9 mouse cellular contexts compared by ENCODE assay signal in genomic region chr7:141429840-141430584, GRCm38 (mm10). TPM values are rescaled to one million over a fixed set of nuclear protein-coding genes. Genes with fewer than 3 reads are reported as not detected.
A peak's percentile ranks its signal among the peaks of the same experiment; 100 is the strongest.
DNase-seq lines count a peak whose midpoint lies in the region; ATAC-seq lines count a peak whose summit lies in the region.
"Had no signal": no experiment of that assay in that cellular context is flagged by ENCODE, and none has a peak within 500 bp of the region (broad histone marks: within the 10 kb centered on the region; RNA-seq: fewer than 3 reads in every experiment).

No protein-coding gene starts in this region.

- WGBS in hindbrain, embryonic 14.5 days: 65% methylated on average over 9 of the region's 9 CpGs
- WGBS in neural tube, embryonic 14.5 days: 60% methylated on average over 9 of the region's 9 CpGs

- H3K27me3 ChIP-seq in hindbrain, embryonic 14.5 days (ENCODE audit: control insufficient read depth, insufficient read depth, low read length): no peaks in the 10 kb centered on the region
- no peaks in the 10 kb centered on the region for H3K27me3 ChIP-seq in neural tube, embryonic 14.5 days (ENCODE audit: control insufficient read depth, insufficient read depth, low read length)

- H3K9ac ChIP-seq in hindbrain, embryonic 14.5 days: no peak overlapping the region
- no peak overlapping the region for H3K9ac ChIP-seq in neural tube, embryonic 14.5 days (replicated peaks; ENCODE audit: low read depth, low read length)

- DNase-seq in cerebellum, adult 11 months: peak; percentile 49
- peak; percentile 63 for DNase-seq in ovary, postnatal 36 days (ENCODE audit: low spot score)
- DNase-seq in ovary, postnatal 10 days (ENCODE audit: low spot score): no peak
- DNase-seq in hindbrain, embryonic 14.5 days (ENCODE audit: low spot score): no peak
- no peak for DNase-seq in adipocyte (ENCODE audit: low spot score)
- no peak for DNase-seq in yolk sac, embryonic 10.5 days (ENCODE audit: low spot score)
- DNase-seq: B cell, adult 2 months had no signal

- H3K4me2 ChIP-seq in hindbrain, embryonic 14.5 days (replicated peaks): peak overlapping the region; percentile 92
- H3K4me2 ChIP-seq in neural tube, embryonic 14.5 days (ENCODE audit: low read depth, low read length): peak overlapping the region; percentile 88; the same call in 1 of the 2 replicates

- no peaks in the 10 kb centered on the region for H3K9me3 ChIP-seq in hindbrain, embryonic 14.5 days (ENCODE audit: control insufficient read depth, low read length)
- no peaks in the 10 kb centered on the region for H3K9me3 ChIP-seq in neural tube, embryonic 14.5 days (ENCODE audit: control insufficient read depth, low read length)

- peaks cover 23% of the 10 kb centered on the region for H3K4me1 ChIP-seq in hindbrain, embryonic 14.5 days (replicated peaks; ENCODE audit: control insufficient read depth, insufficient read depth, low read length)
- H3K4me1 ChIP-seq in neural tube, embryonic 14.5 days (ENCODE audit: control insufficient read depth, insufficient read depth, low read length): peaks cover 19% of the 10 kb centered on the region

- ATAC-seq in cerebellum, adult (ENCODE audit: insufficient number of reproducible peaks, low FRiP score, low TSS enrichment): no peak
- ATAC-seq in hindbrain, embryonic 14.5 days (ENCODE audit: low FRiP score): no peak
- no peak for ATAC-seq in neural tube, embryonic 14.5 days (ENCODE audit: low read depth)

- peak overlapping the region; percentile 80; the same call in 1 of the 2 replicates for H3K27ac ChIP-seq in hindbrain, embryonic 14.5 days
- H3K27ac ChIP-seq in neural tube, embryonic 14.5 days (ENCODE audit: low read depth, low read length): no peak overlapping the region

- H3K4me3 ChIP-seq in hindbrain, embryonic 14.5 days (replicated peaks; ENCODE audit: low read length): peak overlapping the region; percentile 58
- H3K4me3 ChIP-seq in neural tube, embryonic 14.5 days (ENCODE audit: low read depth, low read length): no peak overlapping the region; the same call in 1 of the 2 replicates

- peaks cover 52% of the 10 kb centered on the region for H3K36me3 ChIP-seq in hindbrain, embryonic 14.5 days (replicated peaks; ENCODE audit: control insufficient read depth, insufficient read depth)
- peaks cover 26% of the 10 kb centered on the region for H3K36me3 ChIP-seq in neural tube, embryonic 14.5 days (ENCODE audit: control insufficient read depth, insufficient read depth, low read length)

RNA-seq across cellular contexts. Expression of gene Cend1, which starts 0.7 kb away (rescaled TPM):
- 46.9 and 50.3 TPM in 2 replicates for polyA plus RNA-seq in hindbrain, embryonic 14.5 days (2014; fragmentation: Nextera tagmentation; extraction: Ambion mirVana)
- polyA plus RNA-seq in neural tube, embryonic 14.5 days (2014; fragmentation: Nextera tagmentation; extraction: Ambion mirVana): 51.6 and 70.7 TPM in 2 replicates

RNA-seq across cellular contexts. Expression of gene Slc25a22, which starts 7.7 kb away (rescaled TPM):
- polyA plus RNA-seq in hindbrain, embryonic 14.5 days (2014; fragmentation: Nextera tagmentation; extraction: Ambion mirVana): 73.0 and 81.4 TPM in 2 replicates
- 66.9 and 80.4 TPM in 2 replicates for polyA plus RNA-seq in neural tube, embryonic 14.5 days (2014; fragmentation: Nextera tagmentation; extraction: Ambion mirVana)

RNA-seq across cellular contexts. Expression of gene Pidd1, which starts 13.8 kb away (rescaled TPM):
- polyA plus RNA-seq in hindbrain, embryonic 14.5 days (2014; fragmentation: Nextera tagmentation; extraction: Ambion mirVana): 3.1 and 4.2 TPM in 2 replicates
- polyA plus RNA-seq in neural tube, embryonic 14.5 days (2014; fragmentation: Nextera tagmentation; extraction: Ambion mirVana): 2.0 and 2.5 TPM in 2 replicates

RNA-seq across cellular contexts. Expression of gene Gatd1, which starts 16.1 kb away (rescaled TPM):
- 36.9 and 43.4 TPM in 2 replicates for polyA plus RNA-seq in hindbrain, embryonic 14.5 days (2014; fragmentation: Nextera tagmentation; extraction: Ambion mirVana)
- polyA plus RNA-seq in neural tube, embryonic 14.5 days (2014; fragmentation: Nextera tagmentation; extraction: Ambion mirVana): 42.7 and 44.8 TPM in 2 replicates

RNA-seq across cellular contexts. Expression of gene Rplp2, which starts 17.2 kb away (rescaled TPM):
- polyA plus RNA-seq in hindbrain, embryonic 14.5 days (2014; fragmentation: Nextera tagmentation; extraction: Ambion mirVana): 669 and 782 TPM in 2 replicates
- 654 and 691 TPM in 2 replicates for polyA plus RNA-seq in neural tube, embryonic 14.5 days (2014; fragmentation: Nextera tagmentation; extraction: Ambion mirVana)

Comparison
In these comparisons a context has a peak if more than half of its experiments do, and no peak if none do; other contexts are left out.
1. DNase-seq: peak in cerebellum, adult 11 months (single experiment) and ovary, postnatal 36 days (single experiment); none in ovary, postnatal 10 days (single experiment), hindbrain, embryonic 14.5 days (single experiment), adipocyte (single experiment) and yolk sac, embryonic 10.5 days (single experiment).